Mouse (Mus musculus) cortical plate, adult 2 months (tissue): ENCODE measurements around the gene Atp6v0a4. TPM values are rescaled to one million over a fixed set of nuclear protein-coding genes. Genes with fewer than 3 reads are reported as not detected.

Experiments
- H3K27ac ChIP-seq: fragments of 200-500 bp; 2 replicates; pipeline ENCODE4 v1.5.1; 2012; ENCODE audit warnings: low read length, control low read depth, inconsistent platforms; ENCODE audit not compliant: insufficient read depth
- H3K4me1 ChIP-seq: fragments of 200-500 bp; 2 replicates; pipeline ENCODE4 v1.6.1; 2011; ENCODE audit warnings: low read length; ENCODE audit not compliant: control insufficient read depth, insufficient read depth
- H3K4me3 ChIP-seq: fragments of 200-500 bp; 2 replicates; pipeline ENCODE4 v1.5.1; 2011; ENCODE audit warnings: mild to moderate bottlenecking, low read length, control low read depth; ENCODE audit not compliant: insufficient read depth
- CTCF ChIP-seq: fragments of 200-500 bp; IDR thresholded peaks from 2 replicates; pipeline ENCODE4 v1.5.1; 2011; ENCODE audit warnings: mild to moderate bottlenecking, control low read depth, low read length; ENCODE audit not compliant: insufficient read depth; ENCODE audit errors: extremely low read depth
- POLR2A ChIP-seq: fragments of 200-500 bp; IDR thresholded peaks from 2 replicates; pipeline ENCODE4 v1.6.1; 2011; ENCODE audit warnings: mild to moderate bottlenecking, low read length, control low read depth; ENCODE audit not compliant: insufficient read depth; ENCODE audit errors: extremely low read depth
- polyA plus RNA-seq: library from polyadenylated mRNA; depleted of rRNA; stranded (reverse); fragments of >200 nt; gene quantifications from 2 replicates; pipeline ENCODE4 v1.2.3, GENCODE M21; 2012

The Atp6v0a4 gene
- polyA plus RNA-seq, 1 experiment: 0.15 TPM

DNA sequence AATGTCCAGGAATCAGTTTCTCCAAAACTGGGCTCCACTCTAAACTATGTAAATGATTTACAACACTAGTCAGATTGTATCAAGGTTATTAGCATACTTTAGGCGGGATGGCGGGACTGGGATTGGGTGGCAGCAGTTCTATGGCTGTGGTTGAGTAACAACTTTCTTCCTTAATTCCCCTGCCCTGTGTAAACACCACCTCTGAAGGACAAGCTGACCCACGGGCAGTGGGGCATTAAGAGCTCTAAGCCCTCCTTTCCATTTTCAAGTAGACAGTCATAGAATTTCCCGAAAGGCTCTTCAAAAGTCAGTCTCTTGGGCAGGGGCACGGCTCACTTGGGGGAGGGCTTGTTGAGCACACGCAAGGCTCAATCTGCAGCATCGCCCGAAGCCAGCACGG, 13.5 kb downstream of the Atp6v0a4 start:
- TF ChIP-seq POLR2A (no peak), CTCF (no peak)
- no peak overlapping the region for H3K27ac ChIP-seq
- H3K4me3 ChIP-seq: no peak overlapping the region
- no peaks in the 10 kb centered on the region for H3K4me1 ChIP-seq

DNA sequence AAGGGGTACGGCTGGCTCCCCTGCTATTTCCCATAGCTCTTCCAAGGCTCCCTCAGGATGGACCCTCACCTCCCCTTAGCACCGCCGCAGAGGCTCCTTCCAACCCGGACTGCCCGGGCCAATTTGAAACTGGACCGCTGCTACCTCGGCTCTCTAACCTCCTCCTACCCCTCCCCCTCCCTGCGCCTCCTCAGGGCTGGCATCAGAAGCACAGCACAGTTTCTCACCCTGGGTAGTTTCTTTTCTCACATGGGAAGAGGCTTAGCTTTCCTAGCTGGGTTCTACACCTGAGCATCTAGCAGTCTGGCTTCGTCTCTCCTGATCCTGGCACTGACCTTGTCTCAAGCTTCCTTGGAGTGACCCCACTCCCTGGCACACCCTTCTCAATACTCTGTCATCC, 14.5 kb downstream of the Atp6v0a4 start:
- TF ChIP-seq CTCF: no peak
- TF ChIP-seq POLR2A: no peak
- Histone ChIP-seq H3K4me1 (no peaks in the 10 kb centered on the region), H3K4me3 (no peak overlapping the region), H3K27ac (no peak overlapping the region)

DNA sequence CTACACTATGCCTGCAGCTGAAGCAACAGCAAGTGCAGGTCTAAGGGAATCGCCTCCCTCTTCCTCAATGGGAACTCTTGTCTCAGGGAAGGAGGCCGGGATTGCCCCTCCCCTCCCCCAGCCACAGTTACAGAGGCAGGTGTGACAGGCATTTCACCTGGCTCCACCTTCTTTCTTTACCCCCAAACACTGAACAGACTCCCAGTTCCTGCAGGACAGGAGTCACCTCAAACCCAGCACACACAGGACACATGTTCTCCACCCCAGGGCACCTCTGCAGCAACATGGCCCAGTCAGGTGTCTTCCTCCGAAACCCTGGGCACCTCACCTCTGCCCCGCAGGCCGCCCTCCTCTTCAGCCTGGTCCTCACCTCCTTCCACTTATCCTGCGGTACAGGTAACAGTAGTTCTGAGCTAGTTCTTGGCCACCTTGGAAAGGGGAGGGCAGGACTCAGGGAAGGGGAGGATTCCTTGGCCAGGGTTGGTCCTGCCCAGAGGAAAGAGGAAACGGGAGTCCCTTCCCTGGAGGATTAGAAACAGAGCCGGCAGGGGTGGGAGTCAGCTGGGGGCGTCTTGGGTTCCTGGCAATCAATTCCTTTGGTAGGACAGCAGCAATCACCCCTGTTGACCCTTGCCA, 15.1 kb downstream of the Atp6v0a4 start, which contains the start of gene Tmem213:
Gene Tmem213, plus strand, starts transcription at position 96 of the 636 bp plus-strand sequence.
- H3K4me1 ChIP-seq: no peaks in the 10 kb centered on the region
- no peak for TF ChIP-seq POLR2A
- TF ChIP-seq CTCF: no peak
- H3K4me3 ChIP-seq: no peak within 1 kb of the TSS
- H3K27ac ChIP-seq: no peak within 1 kb of the TSS

DNA sequence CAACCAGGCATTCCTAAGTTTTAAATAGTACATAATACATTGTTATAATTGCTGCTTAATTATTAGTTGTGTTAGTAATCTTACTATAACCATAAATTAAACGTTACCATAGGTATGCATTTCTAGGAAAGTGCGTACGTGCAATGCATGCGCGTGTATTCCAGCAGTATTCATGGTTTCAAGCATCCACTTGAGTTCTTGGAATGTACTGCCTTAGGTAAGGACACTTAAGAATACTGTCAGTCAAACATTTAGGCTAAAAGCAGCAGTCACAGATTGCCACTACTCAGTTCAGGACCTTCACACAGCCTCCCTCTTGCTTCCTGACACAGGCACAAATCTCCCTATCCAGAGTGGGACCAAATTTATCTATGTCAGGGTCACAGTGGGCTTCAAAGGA, 15.9 kb downstream of the Atp6v0a4 start:
- TF ChIP-seq CTCF (no peak), POLR2A (no peak)
- no peaks in the 10 kb centered on the region for H3K4me1 ChIP-seq
- no peak overlapping the region for H3K4me3 ChIP-seq
- no peak overlapping the region for H3K27ac ChIP-seq

DNA sequence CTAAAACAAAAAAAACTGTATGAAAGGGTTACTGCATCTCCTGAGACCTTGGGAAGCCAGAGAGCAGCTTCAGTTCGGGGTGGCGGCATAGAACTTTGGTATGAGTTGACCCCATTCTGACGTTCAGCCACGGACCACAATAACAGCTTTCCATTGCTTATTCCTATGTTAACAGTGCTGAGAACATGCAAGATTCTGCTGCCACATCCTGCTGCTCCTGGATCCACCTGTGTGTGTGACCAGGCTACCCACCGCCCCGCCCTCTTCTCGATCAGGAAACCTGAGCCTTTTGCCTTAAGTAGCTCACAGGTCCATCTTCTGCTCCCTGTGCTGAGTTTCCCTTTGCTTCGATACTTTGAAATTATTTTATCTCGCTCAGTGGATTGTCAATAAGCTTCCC, 18.5 kb downstream of the Atp6v0a4 start:
- TF ChIP-seq CTCF (no peak), POLR2A (no peak)
- H3K4me1 ChIP-seq: no peaks in the 10 kb centered on the region
- no peak overlapping the region for H3K27ac ChIP-seq
- no peak overlapping the region for H3K4me3 ChIP-seq

DNA sequence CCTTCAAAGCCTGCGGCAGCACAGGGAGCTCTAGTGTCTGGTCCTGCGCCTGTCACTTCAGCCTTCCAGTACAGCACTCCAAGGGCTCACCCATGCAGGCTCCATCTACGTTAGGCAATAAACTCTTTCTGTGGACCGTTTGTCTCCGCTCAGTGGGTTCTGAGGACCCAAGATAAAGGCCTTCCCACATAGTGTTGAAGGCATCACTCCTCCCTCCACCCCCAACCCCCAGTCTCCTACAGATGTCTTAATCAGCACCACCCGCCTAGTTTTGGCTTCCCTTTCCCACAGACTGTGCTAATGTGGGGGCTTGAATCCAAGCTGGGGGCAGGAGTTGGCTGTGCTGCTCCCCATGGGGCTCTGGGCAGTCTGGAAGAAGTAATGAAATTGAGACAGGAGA, 20.6 kb downstream of the Atp6v0a4 start:
- H3K27ac ChIP-seq: no peak overlapping the region
- no peaks in the 10 kb centered on the region for H3K4me1 ChIP-seq
- no peak overlapping the region for H3K4me3 ChIP-seq
- TF ChIP-seq CTCF: no peak
- TF ChIP-seq POLR2A: no peak

DNA sequence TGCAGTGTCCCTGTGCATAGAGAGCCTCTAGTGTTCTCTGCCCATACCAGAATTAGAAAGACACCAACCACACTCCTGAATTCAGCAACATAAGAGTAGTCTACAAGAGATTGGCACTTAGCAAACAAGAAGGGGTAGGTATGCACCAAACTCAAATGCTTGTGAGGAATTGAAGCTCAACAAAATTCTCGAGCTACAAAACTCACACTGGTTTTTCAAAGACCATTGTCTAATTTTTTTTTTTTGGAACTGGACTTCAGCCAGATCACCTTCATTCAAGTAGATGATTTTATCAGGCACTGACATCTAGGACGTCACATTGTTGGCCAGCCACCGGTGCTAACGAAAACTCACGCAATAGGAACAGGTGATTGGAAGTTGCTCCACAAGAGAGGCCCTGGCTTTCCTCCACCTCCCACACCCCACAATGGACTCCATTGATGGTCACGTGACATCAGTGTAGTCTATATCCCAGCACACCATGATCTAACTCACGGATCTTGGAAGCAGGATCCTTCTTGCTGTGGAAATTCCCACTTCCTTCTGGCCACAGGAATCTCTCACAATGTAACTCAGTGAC, 22.1 kb downstream of the Atp6v0a4 start:
- H3K4me1 ChIP-seq: no peaks in the 10 kb centered on the region
- no peak for TF ChIP-seq CTCF
- no peak for TF ChIP-seq POLR2A
- H3K27ac ChIP-seq: no peak overlapping the region
- H3K4me3 ChIP-seq: no peak overlapping the region

DNA sequence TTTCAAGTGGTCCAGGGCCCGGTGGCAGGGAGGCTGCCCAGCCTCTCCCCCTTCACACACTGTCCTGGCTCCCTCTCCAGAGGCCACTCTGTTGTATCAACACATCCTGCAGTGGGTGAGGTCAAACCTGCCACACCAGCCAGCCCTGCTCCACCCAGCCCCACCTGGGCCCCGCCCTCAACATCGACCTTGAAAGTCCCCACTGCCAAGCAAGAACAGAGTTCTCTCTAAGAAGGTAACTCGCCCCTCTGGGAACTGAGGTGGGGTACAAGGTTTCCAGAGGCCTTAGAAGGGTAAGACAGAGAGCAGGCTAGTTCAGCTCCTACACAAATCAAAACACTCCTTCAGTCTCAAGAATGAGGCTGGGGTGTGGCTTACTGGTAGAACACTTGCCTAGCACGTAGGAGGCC, 27.4 kb downstream of the Atp6v0a4 start:
- TF ChIP-seq CTCF (no peak), POLR2A (no peak)
- H3K27ac ChIP-seq: no peak overlapping the region
- H3K4me3 ChIP-seq: no peak overlapping the region
- no peaks in the 10 kb centered on the region for H3K4me1 ChIP-seq

DNA sequence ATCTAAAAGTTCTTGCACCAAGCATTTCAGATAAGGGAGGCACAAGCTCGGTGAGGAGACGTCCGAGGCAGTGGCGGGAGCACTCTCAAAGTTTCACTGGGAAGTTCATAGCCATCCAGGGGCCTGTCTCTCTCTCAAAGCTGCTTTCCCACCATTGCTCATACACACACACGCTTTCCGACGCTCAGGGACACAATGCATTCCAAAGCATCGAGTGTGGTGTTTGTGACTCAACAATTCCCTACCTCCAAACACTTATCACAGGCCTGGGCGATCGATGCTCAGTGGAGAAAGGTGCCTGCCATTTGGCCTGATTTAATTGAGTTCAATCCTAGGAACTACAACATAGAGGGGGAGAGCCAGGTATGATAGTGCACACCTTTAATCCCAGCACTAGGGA, 29.7 kb downstream of the Atp6v0a4 start:
- Histone ChIP-seq H3K4me1 (no peaks in the 10 kb centered on the region), H3K27ac (no peak overlapping the region), H3K4me3 (no peak overlapping the region)
- TF ChIP-seq CTCF: no peak
- no peak for TF ChIP-seq POLR2A

DNA sequence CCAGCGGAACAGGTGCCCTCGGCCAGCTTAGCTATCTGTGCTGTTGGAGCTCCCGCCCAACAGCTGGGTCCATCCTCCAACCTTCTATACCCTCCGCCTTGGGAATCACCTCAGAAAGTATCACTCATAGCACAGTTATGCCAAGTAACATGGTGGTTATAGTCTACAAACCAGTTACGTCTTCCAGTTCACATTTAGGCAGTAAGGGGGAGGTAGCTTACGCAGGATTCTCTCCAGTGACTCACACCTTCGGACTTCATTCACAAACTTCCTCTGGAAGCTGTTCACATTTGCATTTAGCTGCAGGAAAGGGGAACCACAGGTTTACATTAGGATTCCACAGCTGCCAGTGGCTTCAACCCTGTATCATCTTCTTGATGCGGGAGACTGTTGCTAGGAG, 31.8 kb downstream of the Atp6v0a4 start:
- H3K4me3 ChIP-seq: no peak overlapping the region
- H3K4me1 ChIP-seq: no peaks in the 10 kb centered on the region
- no peak overlapping the region for H3K27ac ChIP-seq
- no peak for TF ChIP-seq POLR2A
- no peak for TF ChIP-seq CTCF
